Mouse (Mus musculus): ENCODE results near the gene Gm48552. TPM values are rescaled to one million over a fixed set of nuclear protein-coding genes. Genes with fewer than 3 reads are reported as not detected.

The Gm48552 gene
- 0.98 and 4.1 TPM in 2 replicates for polyA plus RNA-seq (2012; rRNA removed)

GRCm38 (mm10) chr10:81388505-81389055 lies at the start of gene Gm48552:
Gene Gm48552 (plus strand): TSS chr10:81389005.
- DNase-seq (ENCODE audit: low read depth, low spot score) = no peak
- 39% methylated on average over 5 of the region's 5 CpGs for WGBS

- no peak for DNase-seq (ENCODE audit: low read depth, low spot score)
- WGBS = 34% methylated on average over 17 of the region's 17 CpGs
Measured at GRCm38 (mm10) chr10:81340551-81341332, 48.1 kb upstream of the Gm48552 start.

GRCm38 (mm10) chr10:81341333-81341949 lies 47.4 kb upstream of the Gm48552 start:
- 35% methylated on average over 16 of the region's 16 CpGs for WGBS
- no peak for DNase-seq (ENCODE audit: low read depth, low spot score)

GRCm38 (mm10) chr10:81342686-81343505 lies 45.9 kb upstream of the Gm48552 start, which contains the start of gene Gipc3:
Gene Gipc3 (minus strand): TSS chr10:81343266.
- DNase-seq (ENCODE audit: low read depth, low spot score) = no peak
- 4% methylated on average over 67 of the region's 67 CpGs for WGBS

GRCm38 (mm10) chr10:81344421-81345161 lies 44.2 kb upstream of the Gm48552 start:
- no peak for DNase-seq (ENCODE audit: low read depth, low spot score)
- 32% methylated on average over 8 of the region's 8 CpGs for WGBS

GRCm38 (mm10) chr10:81345162-81345534 lies 43.7 kb upstream of the Gm48552 start:
- WGBS = 73% methylated on average over 4 of the region's 4 CpGs
- no peak for DNase-seq (ENCODE audit: low read depth, low spot score)

GRCm38 (mm10) chr10:81346453-81347067 lies 42.2 kb upstream of the Gm48552 start:
- no peak for DNase-seq (ENCODE audit: low read depth, low spot score)
- 25% methylated on average over 55 of the region's 55 CpGs for WGBS

GRCm38 (mm10) chr10:81349146-81349545 lies 39.7 kb upstream of the Gm48552 start:
- 5% methylated on average over 12 of the region's 12 CpGs for WGBS
- DNase-seq (ENCODE audit: low read depth, low spot score) = no peak

- 1% methylated on average over 29 of the region's 29 CpGs for WGBS
- no peak for DNase-seq (ENCODE audit: low read depth, low spot score)
Measured at GRCm38 (mm10) chr10:81349961-81350350, 38.8 kb upstream of the Gm48552 start.

GRCm38 (mm10) chr10:81350351-81351063 lies 38.3 kb upstream of the Gm48552 start, which contains the start of gene Hmg20b:
Gene Hmg20b (minus strand): TSS chr10:81350480.
- peak; percentile 98 for DNase-seq (ENCODE audit: low read depth, low spot score)
- WGBS = 1% methylated on average over 54 of the region's 54 CpGs

- no peak for DNase-seq (ENCODE audit: low read depth, low spot score)
- WGBS = 20% methylated on average over 9 of the region's 9 CpGs
Measured at GRCm38 (mm10) chr10:81351678-81352291, 37.0 kb upstream of the Gm48552 start.

GRCm38 (mm10) chr10:81354738-81355477 lies 33.9 kb upstream of the Gm48552 start:
- DNase-seq (ENCODE audit: low read depth, low spot score) = no peak
- WGBS = 75% methylated on average over 9 of the region's 9 CpGs

- no peak for DNase-seq (ENCODE audit: low read depth, low spot score)
- 93% methylated on average over 4 of the region's 4 CpGs for WGBS
Measured at GRCm38 (mm10) chr10:81355533-81355932, 33.3 kb upstream of the Gm48552 start.

- WGBS = 57% methylated on average over 12 of the region's 12 CpGs
- DNase-seq (ENCODE audit: low read depth, low spot score) = no peak
Measured at GRCm38 (mm10) chr10:81356352-81356990, 32.3 kb upstream of the Gm48552 start.

- 2% methylated on average over 74 of the region's 79 CpGs for WGBS
- no peak for DNase-seq (ENCODE audit: low read depth, low spot score)
Measured at GRCm38 (mm10) chr10:81356991-81357844, 31.6 kb upstream of the Gm48552 start, which contains the start of gene Mfsd12. Gene Mfsd12 (plus strand): TSS chr10:81357491.

GRCm38 (mm10) chr10:81358209-81358608 lies 30.6 kb upstream of the Gm48552 start:
- 35% methylated on average over 4 of the region's 4 CpGs for WGBS
- no peak for DNase-seq (ENCODE audit: low read depth, low spot score)

Measured in large intestine, adult 2 months (tissue).